Mouse (Mus musculus): ENCODE data around the gene Lcn3. TPM values are rescaled to one million over a fixed set of nuclear protein-coding genes. Genes with fewer than 3 reads are reported as not detected.
"Not testable (repeated sequence)": the region's sequence is repeated elsewhere in the genome, so short reads cannot be mapped to it uniquely, and the experiment has no call there.

Gene Lcn3
- polyA plus RNA-seq (2015; fragmentation: Nextera tagmentation; extraction: Ambion mirVana) = not detected in 2 replicates

GRCm38 (mm10) chr2:25765269-25765668, at the start of gene Lcn3:
Gene Lcn3, plus strand, starts transcription at chr2:25765569.
- 37% methylated on average over 2 of the region's 2 CpGs for WGBS

GRCm38 (mm10) chr2:25717222-25717621, 48.1 kb upstream of the Lcn3 start:
- no peak overlapping the region for H3K4me2 ChIP-seq (replicated peaks)
- no peak overlapping the region for H3K27ac ChIP-seq (replicated peaks)
- H3K9ac ChIP-seq = no peak overlapping the region
- H3K27me3 ChIP-seq = no peaks in the 10 kb centered on the region
- no peaks in the 10 kb centered on the region for H3K36me3 ChIP-seq
- no peak overlapping the region for H3K4me3 ChIP-seq (replicated peaks)
- no peak for ATAC-seq (ENCODE audit: insufficient number of reproducible peaks, low FRiP score, low TSS enrichment, low read depth)
- H3K9me3 ChIP-seq (replicated peaks) = no peaks in the 10 kb centered on the region
- no peaks in the 10 kb centered on the region for H3K4me1 ChIP-seq

More at GRCm38 (mm10) chr2:25765269-25765668, at the start of gene Lcn3:
- Histone ChIP-seq H3K9me3 (replicated peaks) (no peaks in the 10 kb centered on the region), H3K4me3 (replicated peaks) (no peak within 1 kb of the TSS), H3K9ac (no peak within 1 kb of the TSS), H3K4me2 (replicated peaks) (no peak within 1 kb of the TSS), H3K36me3 (no peaks in the 10 kb centered on the region), H3K4me1 (no peaks in the 10 kb centered on the region), H3K27me3 (no peaks in the 10 kb centered on the region), H3K27ac (replicated peaks) (no peak within 1 kb of the TSS)
- ATAC-seq (ENCODE audit: insufficient number of reproducible peaks, low FRiP score, low TSS enrichment, low read depth) = no peak

GRCm38 (mm10) chr2:25733199-25733930, 32.0 kb upstream of the Lcn3 start:
- H3K27me3 ChIP-seq = no peaks in the 10 kb centered on the region
- no peaks in the 10 kb centered on the region for H3K36me3 ChIP-seq
- no peak for ATAC-seq (ENCODE audit: insufficient number of reproducible peaks, low FRiP score, low TSS enrichment, low read depth)
- no peak overlapping the region for H3K4me2 ChIP-seq (replicated peaks)
- 37% methylated on average over 2 of the region's 2 CpGs for WGBS
- no peaks in the 10 kb centered on the region for H3K9me3 ChIP-seq (replicated peaks)
- no peak overlapping the region for H3K4me3 ChIP-seq (replicated peaks)
- H3K9ac ChIP-seq = no peak overlapping the region
- no peaks in the 10 kb centered on the region for H3K4me1 ChIP-seq
- H3K27ac ChIP-seq (replicated peaks) = no peak overlapping the region

GRCm38 (mm10) chr2:25736709-25737108, 28.7 kb upstream of the Lcn3 start, which contains the start of gene Obp2b:
Gene Obp2b, plus strand, starts transcription at chr2:25737009.
- not testable (repeated sequence) for H3K9me3 ChIP-seq (replicated peaks); H3K9ac ChIP-seq; H3K4me3 ChIP-seq (replicated peaks); H3K4me1 ChIP-seq; H3K27ac ChIP-seq (replicated peaks); H3K27me3 ChIP-seq; H3K4me2 ChIP-seq (replicated peaks); H3K36me3 ChIP-seq; ATAC-seq (ENCODE audit: insufficient number of reproducible peaks, low FRiP score, low TSS enrichment, low read depth)
- 86% methylated on average over 3 of the region's 3 CpGs for WGBS

GRCm38 (mm10) chr2:25741671-25742070, 23.7 kb upstream of the Lcn3 start:
- WGBS = 52% methylated on average over 1 of the region's 1 CpGs
- Histone ChIP-seq H3K27ac (replicated peaks) (no peak overlapping the region), H3K4me3 (replicated peaks) (no peak overlapping the region), H3K4me2 (replicated peaks) (no peak overlapping the region), H3K27me3 (no peaks in the 10 kb centered on the region), H3K36me3 (no peaks in the 10 kb centered on the region), H3K9me3 (replicated peaks) (no peaks in the 10 kb centered on the region), H3K4me1 (no peaks in the 10 kb centered on the region), H3K9ac (no peak overlapping the region)
- no peak for ATAC-seq (ENCODE audit: insufficient number of reproducible peaks, low FRiP score, low TSS enrichment, low read depth)

- 96% methylated on average over 1 of the region's 1 CpGs for WGBS
- no peak overlapping the region for H3K4me3 ChIP-seq (replicated peaks)
- H3K27ac ChIP-seq (replicated peaks) = no peak overlapping the region
- H3K27me3 ChIP-seq = no peaks in the 10 kb centered on the region
- no peak for ATAC-seq (ENCODE audit: insufficient number of reproducible peaks, low FRiP score, low TSS enrichment, low read depth)
- no peak overlapping the region for H3K9ac ChIP-seq
- no peaks in the 10 kb centered on the region for H3K36me3 ChIP-seq
- no peaks in the 10 kb centered on the region for H3K9me3 ChIP-seq (replicated peaks)
- H3K4me1 ChIP-seq = no peaks in the 10 kb centered on the region
- no peak overlapping the region for H3K4me2 ChIP-seq (replicated peaks)
Observed at GRCm38 (mm10) chr2:25754201-25754600, 11.2 kb upstream of the Lcn3 start.

GRCm38 (mm10) chr2:25758064-25758625, 7.2 kb upstream of the Lcn3 start:
- no peaks in the 10 kb centered on the region for H3K36me3 ChIP-seq
- no peak overlapping the region for H3K9ac ChIP-seq
- ATAC-seq (ENCODE audit: insufficient number of reproducible peaks, low FRiP score, low TSS enrichment, low read depth) = no peak
- H3K27me3 ChIP-seq = no peaks in the 10 kb centered on the region
- 24% methylated on average over 4 of the region's 4 CpGs for WGBS
- no peak overlapping the region for H3K4me2 ChIP-seq (replicated peaks)
- H3K4me3 ChIP-seq (replicated peaks) = no peak overlapping the region
- no peak overlapping the region for H3K27ac ChIP-seq (replicated peaks)
- H3K9me3 ChIP-seq (replicated peaks) = no peaks in the 10 kb centered on the region
- no peaks in the 10 kb centered on the region for H3K4me1 ChIP-seq

- Histone ChIP-seq H3K4me1 (no peaks in the 10 kb centered on the region), H3K27ac (replicated peaks) (no peak overlapping the region), H3K9ac (no peak overlapping the region), H3K4me3 (replicated peaks) (no peak overlapping the region), H3K4me2 (replicated peaks) (no peak overlapping the region), H3K27me3 (no peaks in the 10 kb centered on the region), H3K36me3 (no peaks in the 10 kb centered on the region), H3K9me3 (replicated peaks) (no peaks in the 10 kb centered on the region)
- ATAC-seq (ENCODE audit: insufficient number of reproducible peaks, low FRiP score, low TSS enrichment, low read depth) = no peak
- 82% methylated on average over 4 of the region's 4 CpGs for WGBS
Observed at GRCm38 (mm10) chr2:25767764-25768163, 2.4 kb downstream of the Lcn3 start.

GRCm38 (mm10) chr2:25773507-25773906, 8.1 kb downstream of the Lcn3 start:
- Histone ChIP-seq H3K4me3 (replicated peaks) (no peak overlapping the region), H3K4me1 (no peaks in the 10 kb centered on the region), H3K27me3 (no peaks in the 10 kb centered on the region), H3K9ac (no peak overlapping the region), H3K9me3 (replicated peaks) (no peaks in the 10 kb centered on the region), H3K4me2 (replicated peaks) (no peak overlapping the region), H3K27ac (replicated peaks) (no peak overlapping the region), H3K36me3 (no peaks in the 10 kb centered on the region)
- WGBS = 87% methylated on average over 2 of the region's 2 CpGs
- no peak for ATAC-seq (ENCODE audit: insufficient number of reproducible peaks, low FRiP score, low TSS enrichment, low read depth)

GRCm38 (mm10) chr2:25774640-25775039, 9.3 kb downstream of the Lcn3 start:
- H3K4me2 ChIP-seq (replicated peaks) = no peak overlapping the region
- no peaks in the 10 kb centered on the region for H3K4me1 ChIP-seq
- no peak overlapping the region for H3K9ac ChIP-seq
- H3K27ac ChIP-seq (replicated peaks) = no peak overlapping the region
- H3K36me3 ChIP-seq = no peaks in the 10 kb centered on the region
- ATAC-seq (ENCODE audit: insufficient number of reproducible peaks, low FRiP score, low TSS enrichment, low read depth) = no peak
- 67% methylated on average over 2 of the region's 2 CpGs for WGBS
- no peaks in the 10 kb centered on the region for H3K9me3 ChIP-seq (replicated peaks)
- no peak overlapping the region for H3K4me3 ChIP-seq (replicated peaks)
- H3K27me3 ChIP-seq = no peaks in the 10 kb centered on the region

GRCm38 (mm10) chr2:25775991-25776390, 10.6 kb downstream of the Lcn3 start:
- H3K9me3 ChIP-seq (replicated peaks) = no peaks in the 10 kb centered on the region
- WGBS = 70% methylated on average over 3 of the region's 3 CpGs

GRCm38 (mm10) chr2:25776717-25777116, 11.3 kb downstream of the Lcn3 start, which contains the start of gene Lcn11:
Gene Lcn11, plus strand, starts transcription at chr2:25777017.
- Histone ChIP-seq H3K4me3 (replicated peaks) (no peak within 1 kb of the TSS), H3K4me1 (no peaks in the 10 kb centered on the region), H3K4me2 (replicated peaks) (no peak within 1 kb of the TSS), H3K27ac (replicated peaks) (no peak within 1 kb of the TSS), H3K9ac (no peak within 1 kb of the TSS), H3K9me3 (replicated peaks) (no peaks in the 10 kb centered on the region), H3K36me3 (no peaks in the 10 kb centered on the region), H3K27me3 (no peaks in the 10 kb centered on the region)
- WGBS = 86% methylated on average over 1 of the region's 1 CpGs
- no peak for ATAC-seq (ENCODE audit: insufficient number of reproducible peaks, low FRiP score, low TSS enrichment, low read depth)

More at GRCm38 (mm10) chr2:25775991-25776390, 10.6 kb downstream of the Lcn3 start:
- no peak for ATAC-seq (ENCODE audit: insufficient number of reproducible peaks, low FRiP score, low TSS enrichment, low read depth)
- no peak overlapping the region for H3K9ac ChIP-seq
- H3K27ac ChIP-seq (replicated peaks) = no peak overlapping the region
- no peaks in the 10 kb centered on the region for H3K4me1 ChIP-seq
- no peak overlapping the region for H3K4me2 ChIP-seq (replicated peaks)
- H3K4me3 ChIP-seq (replicated peaks) = no peak overlapping the region
- no peaks in the 10 kb centered on the region for H3K27me3 ChIP-seq
- H3K36me3 ChIP-seq = no peaks in the 10 kb centered on the region

Measured in embryonic facial prominence, embryonic 15.5 days (tissue).